Mouse (Mus musculus): ENCODE measurements around the gene Aox4. TPM values are rescaled to one million over a fixed set of nuclear protein-coding genes. Genes with fewer than 3 reads are reported as not detected.

Gene Aox4
- total RNA-seq (2015) = not detected in 2 replicates
- not detected in 2 replicates for total RNA-seq (2017)

DNA sequence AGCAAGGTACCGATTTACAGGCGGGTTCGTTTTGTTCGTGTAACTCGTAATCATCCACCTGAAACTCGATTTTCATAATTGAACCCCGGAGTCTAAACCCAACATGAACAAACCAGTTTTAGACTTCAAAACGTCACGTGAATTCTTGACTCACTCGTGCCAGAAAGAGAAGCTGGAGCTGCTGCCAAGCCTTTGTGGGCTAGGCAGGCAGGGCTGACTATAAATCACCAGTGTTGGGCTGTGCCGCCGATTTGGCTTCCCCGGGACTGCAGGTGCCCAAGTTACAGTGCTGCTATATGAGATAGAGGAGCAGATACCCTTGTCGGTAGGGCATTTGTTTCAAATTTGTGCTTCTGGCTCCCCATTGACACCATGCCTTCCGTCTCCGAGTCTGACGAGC, at the start of gene Aox4:
Gene Aox4 (plus strand): TSS at position 195 of the 400 bp plus-strand sequence.
- ATAC-seq (replicated peaks; ENCODE audit: poor library complexity) = peak; percentile 90

DNA sequence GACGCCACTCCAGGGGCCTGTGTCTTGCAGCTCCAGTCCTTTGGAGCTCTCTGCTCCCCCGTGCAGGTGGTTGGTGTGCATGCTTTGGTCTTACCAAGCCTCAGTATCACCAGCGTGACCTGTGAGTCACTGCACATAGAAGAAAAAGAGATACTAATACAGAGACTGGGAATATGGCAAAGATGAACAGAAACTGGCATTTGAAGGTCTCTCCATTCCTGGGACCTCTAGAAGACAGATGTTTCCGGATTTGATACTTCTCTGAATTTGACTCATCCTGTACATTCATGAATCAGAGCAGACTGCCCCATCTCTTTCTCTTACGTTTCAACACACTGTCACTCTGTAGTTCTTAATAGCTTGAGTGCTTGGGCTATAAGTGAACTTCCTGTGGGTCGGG, 40.3 kb upstream of the Aox4 start:
- ATAC-seq (replicated peaks; ENCODE audit: poor library complexity) = no peak

DNA sequence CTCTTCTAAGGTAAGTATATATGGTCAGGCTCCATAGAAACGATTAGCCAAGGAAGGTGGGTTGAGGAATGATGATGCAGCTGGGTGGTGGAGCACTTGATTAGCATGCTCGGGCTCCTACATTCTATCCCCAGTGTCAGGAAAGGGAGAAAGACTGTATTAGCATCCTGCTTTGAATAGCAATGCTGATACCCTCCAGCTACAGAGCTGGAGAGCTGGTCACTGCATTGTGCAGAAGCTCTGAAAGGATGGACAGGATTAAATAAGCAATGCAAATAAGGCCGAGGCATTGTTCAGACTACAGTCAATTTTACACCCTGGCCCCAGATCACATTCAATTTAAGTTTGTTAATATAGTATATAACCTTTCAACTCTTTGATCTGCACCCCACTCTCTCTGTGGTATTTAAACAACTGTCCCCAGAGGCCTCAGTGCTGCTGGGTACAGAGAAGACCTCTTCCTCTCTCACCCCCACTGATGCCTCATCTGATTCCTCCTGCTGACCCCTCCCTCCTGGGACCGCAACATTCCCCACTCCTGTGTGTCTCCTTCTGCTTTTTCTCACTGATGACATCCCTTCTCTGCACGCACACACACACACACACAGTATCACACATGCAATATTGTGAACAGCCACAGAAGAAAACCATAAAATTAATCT, 21.6 kb upstream of the Aox4 start:
- ATAC-seq (replicated peaks; ENCODE audit: poor library complexity) = no peak

DNA sequence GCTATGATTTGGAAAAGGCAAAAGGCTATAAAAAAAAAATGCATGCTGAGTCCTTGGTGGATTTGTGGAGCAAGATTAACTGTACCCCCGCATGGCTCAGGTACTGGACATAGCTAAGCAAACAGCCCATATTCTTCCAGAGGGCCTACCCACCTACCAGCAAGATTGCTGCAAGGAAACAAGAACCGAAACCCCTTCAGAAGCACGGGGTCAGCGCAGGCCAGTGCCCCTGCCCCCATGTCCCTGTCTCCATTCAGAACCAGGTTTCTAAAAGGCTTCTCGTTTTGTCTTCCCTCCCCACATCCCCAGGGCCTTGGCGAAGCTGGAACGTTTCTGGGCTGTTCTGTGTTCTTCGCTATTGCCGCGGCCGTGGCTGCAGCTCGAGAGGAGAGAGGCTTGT, 15.9 kb upstream of the Aox4 start:
- no peak for ATAC-seq (replicated peaks; ENCODE audit: poor library complexity)

DNA sequence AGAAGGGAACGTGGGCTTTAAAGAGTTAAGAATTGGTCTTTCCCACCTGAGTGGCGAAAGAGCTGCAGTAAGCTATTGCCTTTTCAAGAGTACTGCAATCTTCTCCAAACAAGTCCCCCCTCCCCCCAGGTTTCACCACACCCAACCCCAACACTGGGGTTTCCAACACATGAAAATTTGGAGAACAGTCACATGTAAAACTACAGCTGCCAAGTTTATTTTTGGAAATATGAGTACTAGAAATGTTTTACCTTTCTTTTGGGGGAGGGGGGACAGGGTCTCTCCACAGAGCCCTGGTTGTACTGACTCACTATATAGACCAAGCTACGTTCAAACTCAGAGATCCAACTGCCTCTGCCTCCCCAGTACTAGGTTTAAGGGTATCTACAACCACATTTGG, 15.2 kb upstream of the Aox4 start:
- 0 out of 2 replicates have a peak, but pooled peaks have one; percentile 31 for ATAC-seq (replicated peaks; ENCODE audit: poor library complexity)

GRCm38 (mm10) chr1:58195541-58195940, 14.7 kb upstream of the Aox4 start:
- peak; percentile 84 for ATAC-seq (replicated peaks; ENCODE audit: poor library complexity)

- no peak for ATAC-seq (replicated peaks; ENCODE audit: poor library complexity)
Observed at GRCm38 (mm10) chr1:58197023-58197422, 13.2 kb upstream of the Aox4 start.

GRCm38 (mm10) chr1:58198386-58198785, 11.8 kb upstream of the Aox4 start:
- ATAC-seq (replicated peaks; ENCODE audit: poor library complexity) = no peak

- no peak for ATAC-seq (replicated peaks; ENCODE audit: poor library complexity)
Observed at GRCm38 (mm10) chr1:58212805-58213204, 2.6 kb downstream of the Aox4 start.

- ATAC-seq (replicated peaks; ENCODE audit: poor library complexity) = no peak
Observed at GRCm38 (mm10) chr1:58213838-58214237, 3.6 kb downstream of the Aox4 start.

DNA sequence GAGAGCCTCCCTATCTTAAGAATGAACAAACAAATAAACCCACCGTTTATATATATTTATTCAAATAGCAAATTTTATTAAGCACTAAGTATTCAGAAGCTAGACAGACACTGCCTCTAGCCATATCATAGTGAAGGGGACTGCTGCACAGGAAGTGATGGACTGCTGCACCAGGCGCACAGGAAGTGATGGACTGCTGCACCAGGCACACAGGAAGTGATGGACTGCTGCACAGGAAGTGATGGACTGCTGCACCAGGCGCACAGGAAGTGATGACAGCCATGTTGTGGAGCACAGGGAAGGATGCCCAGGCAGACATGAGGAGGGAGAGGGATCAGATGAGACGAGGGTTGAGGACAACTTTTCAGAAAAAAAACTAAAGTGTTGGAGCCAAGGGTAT, 5.2 kb downstream of the Aox4 start:
- ATAC-seq (replicated peaks; ENCODE audit: poor library complexity) = peak; percentile 78

DNA sequence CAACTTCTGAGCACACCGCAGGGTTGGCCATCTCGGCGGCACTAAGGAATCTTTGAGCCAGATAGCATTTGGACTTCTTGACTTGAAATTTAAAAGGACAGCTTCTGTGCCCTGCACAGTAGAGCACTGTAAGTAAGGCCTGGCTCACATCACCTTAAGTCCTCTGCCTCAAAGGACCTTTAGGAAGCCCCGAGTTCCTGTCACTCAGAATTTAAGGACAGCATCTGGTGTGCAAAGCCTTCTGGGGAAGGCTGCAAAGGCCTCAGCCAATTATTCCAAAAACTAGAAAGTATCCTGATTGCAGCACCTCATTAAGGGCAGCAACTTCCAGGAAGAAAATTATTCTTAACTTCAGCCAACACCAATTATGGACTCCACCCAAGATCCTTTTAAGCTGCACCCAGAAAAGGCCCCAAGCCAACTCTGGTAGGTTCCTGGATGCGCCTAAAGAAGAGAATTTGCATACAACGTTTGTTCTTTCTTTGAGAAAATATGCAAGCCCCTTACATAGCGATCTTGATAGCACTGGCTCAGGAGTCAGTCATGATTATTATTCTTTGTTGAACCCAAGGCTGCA, 5.8 kb downstream of the Aox4 start:
- no peak for ATAC-seq (replicated peaks; ENCODE audit: poor library complexity)

DNA sequence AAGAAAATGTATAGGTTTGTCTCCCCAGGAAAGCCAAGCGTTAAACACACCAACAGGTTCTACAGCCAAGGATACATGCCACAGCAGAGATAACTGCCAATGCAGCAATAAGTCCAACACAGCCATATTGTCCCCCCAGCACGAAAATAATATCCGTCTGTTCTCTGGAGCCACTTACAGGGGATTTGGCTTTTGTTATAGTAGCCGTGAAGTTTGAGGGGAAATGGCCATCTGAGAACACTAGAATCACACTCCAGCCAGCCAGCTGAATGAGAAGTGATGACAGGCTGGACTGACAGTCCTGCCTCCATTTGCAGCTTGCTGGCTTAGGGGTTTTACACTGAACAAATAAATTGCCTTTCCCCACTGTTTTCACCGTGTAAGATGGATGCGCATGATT, 10.9 kb downstream of the Aox4 start:
- ATAC-seq (replicated peaks; ENCODE audit: poor library complexity) = no peak

DNA sequence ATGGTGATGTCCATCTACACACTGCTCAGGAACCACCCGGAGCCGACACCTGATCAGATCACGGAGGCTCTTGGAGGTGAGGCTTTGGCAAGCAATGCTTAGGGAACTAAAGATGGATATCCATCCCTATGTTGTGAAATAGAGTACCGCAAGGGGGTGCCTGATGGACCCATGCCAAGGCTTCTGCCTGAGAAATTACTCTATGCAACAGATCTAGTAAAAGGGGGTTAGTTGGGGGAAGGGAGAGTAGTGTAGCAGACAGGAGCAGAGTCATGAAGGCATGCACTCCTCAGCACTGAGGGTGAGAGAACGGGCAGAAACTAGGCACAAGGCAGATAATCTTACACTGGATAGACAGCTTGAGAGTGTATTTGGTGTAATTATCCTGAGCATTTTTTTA, 11.7 kb downstream of the Aox4 start:
- no peak for ATAC-seq (replicated peaks; ENCODE audit: poor library complexity)

- ATAC-seq (replicated peaks; ENCODE audit: poor library complexity) = no peak
Observed at GRCm38 (mm10) chr1:58228086-58228485, 17.9 kb downstream of the Aox4 start.

DNA sequence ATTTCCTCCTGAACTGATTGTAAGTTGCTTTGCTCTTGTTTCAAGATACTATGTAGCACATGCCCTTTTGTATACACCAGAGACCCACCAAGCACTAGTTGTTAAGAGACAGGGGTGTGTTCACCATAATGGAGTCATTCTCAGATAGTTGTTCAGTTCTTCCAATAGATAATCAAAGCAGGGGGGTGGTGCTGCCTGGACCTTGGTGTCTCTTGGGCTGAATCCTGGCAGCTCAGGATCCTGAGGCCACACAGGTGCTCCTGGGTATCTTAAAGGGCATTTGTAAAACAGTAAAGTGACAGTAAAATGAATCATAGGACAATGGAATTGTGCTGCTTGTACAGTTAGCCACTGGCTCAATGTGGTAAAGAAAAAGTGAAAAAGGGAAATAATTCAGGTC, 18.7 kb downstream of the Aox4 start:
- ATAC-seq (replicated peaks; ENCODE audit: poor library complexity) = no peak

DNA sequence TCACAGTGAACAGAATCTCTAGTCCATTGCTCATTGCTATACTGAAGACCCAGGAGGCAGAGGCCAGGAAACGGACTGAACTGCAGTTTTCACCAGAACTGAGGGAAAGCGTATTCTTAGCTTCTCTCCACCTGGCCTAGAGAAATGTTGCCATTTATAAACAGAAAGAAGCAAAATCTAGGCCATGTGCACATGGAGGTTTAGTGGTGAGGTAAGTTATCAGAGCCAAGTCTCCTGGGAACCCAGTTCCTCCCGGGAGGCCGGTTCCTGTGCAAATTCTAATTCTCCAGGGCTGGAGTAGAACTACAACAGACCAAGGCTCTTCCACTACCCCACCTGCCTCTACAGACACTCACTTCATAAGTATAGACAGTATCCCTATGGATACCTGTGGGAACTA, 19.6 kb downstream of the Aox4 start:
- no peak for ATAC-seq (replicated peaks; ENCODE audit: poor library complexity)

DNA sequence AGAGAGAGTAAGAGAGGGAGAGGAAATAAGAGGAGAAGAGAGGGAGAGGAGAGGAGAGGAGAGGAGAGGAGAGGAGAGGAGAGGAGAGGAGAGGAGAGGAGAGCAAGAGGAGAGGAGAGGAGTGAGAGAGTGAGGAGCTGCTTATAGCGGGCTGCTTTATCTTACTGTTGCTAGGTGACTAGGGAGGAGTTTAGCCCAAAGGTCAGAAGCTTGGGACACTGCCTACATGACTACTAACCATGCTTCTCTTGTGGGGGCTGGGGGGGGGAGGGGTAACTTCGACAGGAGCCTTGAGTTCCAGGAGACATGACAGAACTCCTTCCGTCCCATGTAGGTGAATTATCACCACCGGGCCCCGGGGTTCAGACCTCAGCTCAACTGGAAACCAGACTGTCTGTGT, 20.3 kb downstream of the Aox4 start:
- no peak for ATAC-seq (replicated peaks; ENCODE audit: poor library complexity)

- peak; percentile 45; the same call in 1 of the 2 replicates for ATAC-seq (replicated peaks; ENCODE audit: poor library complexity)
Observed at GRCm38 (mm10) chr1:58235405-58235804, 25.2 kb downstream of the Aox4 start.

DNA sequence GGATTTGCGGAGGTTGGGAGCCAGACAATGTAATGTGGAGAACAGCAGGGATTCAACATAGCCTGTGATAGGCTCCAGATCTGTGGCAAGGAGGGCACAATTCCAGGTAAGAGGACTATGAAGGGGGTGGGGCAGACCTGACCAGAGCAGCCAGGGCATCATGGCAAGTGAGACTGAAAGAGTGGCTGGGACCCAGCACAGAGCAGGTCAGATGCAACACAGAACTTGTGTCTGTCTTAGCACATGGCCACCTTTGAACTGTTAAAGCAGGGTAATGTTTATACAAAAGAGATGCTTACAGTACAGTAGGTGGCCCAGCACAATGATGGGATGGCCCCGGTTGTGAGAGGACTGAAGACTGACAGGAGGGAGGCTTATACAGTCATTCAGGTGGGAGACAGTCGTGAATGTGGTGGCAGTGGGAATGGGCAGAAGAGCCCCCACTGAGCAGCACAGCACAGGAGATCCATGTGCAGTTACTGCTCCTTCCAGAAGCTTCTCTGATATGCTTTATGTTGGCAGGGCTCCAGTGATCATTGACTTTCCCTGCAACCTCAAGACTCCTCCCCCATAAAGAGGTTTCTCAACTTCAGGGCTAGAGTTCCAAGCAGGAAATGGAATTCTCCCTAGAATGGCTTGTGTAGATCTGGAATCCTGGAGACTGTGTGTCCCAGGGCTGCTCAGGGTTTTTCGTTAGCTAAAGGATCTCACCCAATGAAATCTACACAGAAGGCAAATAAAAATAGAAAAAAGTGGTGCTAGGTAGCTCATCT, 27.5 kb downstream of the Aox4 start:
- ATAC-seq (replicated peaks; ENCODE audit: poor library complexity) = peak; percentile 49

GRCm38 (mm10) chr1:58238440-58238839, 28.2 kb downstream of the Aox4 start:
- peak; percentile 83 for ATAC-seq (replicated peaks; ENCODE audit: poor library complexity)

GRCm38 (mm10) chr1:58238961-58239360, 28.8 kb downstream of the Aox4 start:
- no peak for ATAC-seq (replicated peaks; ENCODE audit: poor library complexity)

Data from megakaryocyte progenitor cell, adult 5-6 weeks (primary cell).